ENCODE assay signal across 8 mouse cellular contexts in the genomic region with DNA sequence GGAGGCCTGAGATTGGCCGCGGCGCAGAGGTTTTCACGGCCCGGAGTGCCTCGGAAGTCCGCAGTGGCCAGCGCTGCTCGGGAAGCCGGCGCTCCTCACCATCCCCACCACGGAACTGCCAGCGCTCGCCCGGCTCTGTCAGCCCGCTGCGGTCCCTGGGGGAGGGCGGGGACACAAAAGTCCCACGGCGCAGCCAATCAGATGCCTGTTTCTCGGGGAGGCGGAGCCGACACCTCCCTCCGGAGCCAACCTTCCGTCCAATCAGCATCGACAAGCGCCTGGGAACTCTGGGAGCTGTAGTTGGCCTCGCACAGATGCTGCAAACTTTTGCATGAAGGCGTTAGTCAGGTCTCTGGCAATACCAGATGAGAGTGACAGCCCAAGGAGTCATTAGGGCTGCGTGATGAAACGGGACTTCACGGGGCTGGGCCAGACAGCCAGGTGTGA. TPM values are rescaled to one million over a fixed set of nuclear protein-coding genes. Genes with fewer than 3 reads are reported as not detected.
DNase-seq lines count a peak whose midpoint lies in the region; ATAC-seq and TF ChIP-seq lines count a peak whose summit lies in the region.

A gene (minus strand): TSS at position 150 of the 447 bp plus-strand sequence.

- H3K4me1 ChIP-seq in forebrain, embryonic 10.5 days, result peaks cover 60% of the 10 kb centered on the region
- H3K4me1 ChIP-seq in heart, embryonic 15.5 days (replicated peaks), result peaks cover 31% of the 10 kb centered on the region
- peaks cover 50 to 56% of the 10 kb centered on the region in 2 experiments for H3K4me1 ChIP-seq in liver, embryonic 14.5 days (replicated peaks; ENCODE audit: control insufficient read depth in 2 of 2, insufficient read depth in 2 of 2, low read length in 1 of 2)
- H3K4me1 ChIP-seq in neural tube, embryonic 11.5 days (ENCODE audit: control insufficient read depth, insufficient read depth, low read length), result no peaks in the 10 kb centered on the region
- H3K4me1 ChIP-seq in stomach, postnatal 0 days (replicated peaks; ENCODE audit: control insufficient read depth, insufficient read depth), result 0 out of 2 replicates have a peak, but pooled peaks cover 6% of the 10 kb centered on the region

- H3K4me2 ChIP-seq in heart, embryonic 15.5 days, result peak within 1 kb of the TSS; percentile 89
- H3K4me2 ChIP-seq in liver, embryonic 14.5 days (ENCODE audit: low read depth), result peak within 1 kb of the TSS; percentile 100
- peak within 1 kb of the TSS; percentile 67 for H3K4me2 ChIP-seq in neural tube, embryonic 11.5 days (ENCODE audit: low read depth)
- H3K4me2 ChIP-seq in stomach, postnatal 0 days (replicated peaks; ENCODE audit: low read depth), result peak within 1 kb of the TSS; percentile 64

- under 1% methylated on average over 32 of the region's 32 CpGs for WGBS in forebrain, embryonic 10.5 days
- WGBS in heart, embryonic 15.5 days, result under 1% methylated on average over 32 of the region's 32 CpGs
- WGBS in liver, embryonic 14.5 days (ENCODE audit: insufficient replicate concordance), result under 1% methylated on average over 32 of the region's 32 CpGs
- WGBS in neural tube, embryonic 11.5 days, result 0% methylated on average over 32 of the region's 32 CpGs
- under 1% methylated on average over 31 of the region's 32 CpGs for WGBS in stomach, postnatal 0 days

- peak; percentile 93 to 96 for DNase-seq in CD8-positive naive resting alpha-beta T cell, adult 2 months (ENCODE audit: low read depth in 2 of 2, low spot score in 2 of 2)
- DNase-seq in c-Kit-positive CD71-negative TER-119-negative erythroid progenitor cells, embryonic 14.5 days (ENCODE audit: low read depth), result peak; percentile 98
- peak; percentile 96 for DNase-seq in forebrain, embryonic 10.5 days (ENCODE audit: extremely low spot score, low spot score)
- peak; percentile 98 to 99 for DNase-seq in kidney, postnatal 25 days
- DNase-seq in liver, embryonic 14.5 days (ENCODE audit: low read depth in 3 of 3, low spot score in 3 of 3), result peak; percentile 98 to 99 (median 98)
- DNase-seq in neural tube, embryonic 11.5 days (ENCODE audit: low spot score), result peak; percentile 98
- DNase-seq in stomach, postnatal 0 days (ENCODE audit: low spot score), result peak; percentile 98

- H3K9me3 ChIP-seq in forebrain, embryonic 10.5 days, result no peaks in the 10 kb centered on the region
- no peaks in the 10 kb centered on the region for H3K9me3 ChIP-seq in heart, embryonic 15.5 days (replicated peaks)
- H3K9me3 ChIP-seq in liver, embryonic 14.5 days (ENCODE audit: control insufficient read depth, low read length), result no peaks in the 10 kb centered on the region
- H3K9me3 ChIP-seq in neural tube, embryonic 11.5 days (ENCODE audit: control insufficient read depth, low read length), result no peaks in the 10 kb centered on the region
- no peaks in the 10 kb centered on the region for H3K9me3 ChIP-seq in stomach, postnatal 0 days (ENCODE audit: control insufficient read depth, low read length)

- no peaks in the 10 kb centered on the region for H3K36me3 ChIP-seq in forebrain, embryonic 10.5 days (replicated peaks)
- no peaks in the 10 kb centered on the region for H3K36me3 ChIP-seq in heart, embryonic 15.5 days
- H3K36me3 ChIP-seq in liver, embryonic 14.5 days (replicated peaks; ENCODE audit: control insufficient read depth, insufficient read depth, low read depth), result no peaks in the 10 kb centered on the region
- H3K36me3 ChIP-seq in neural tube, embryonic 11.5 days (ENCODE audit: control insufficient read depth, insufficient read depth, low read length), result no peaks in the 10 kb centered on the region
- no peaks in the 10 kb centered on the region for H3K36me3 ChIP-seq in stomach, postnatal 0 days (ENCODE audit: control insufficient read depth, insufficient read depth, low read length)

- no peak for TF ChIP-seq CTCF in liver, embryonic 14.5 days (IDR thresholded peaks at IDR 0.05; ENCODE audit: low read depth)
- no peak; the same call in 1 of the 2 replicates for TF ChIP-seq CTCF in stomach, postnatal 0 days (IDR thresholded peaks at IDR 0.05; ENCODE audit: low read depth)

- peak within 1 kb of the TSS; percentile 77 for H3K9ac ChIP-seq in heart, embryonic 15.5 days
- peak within 1 kb of the TSS; percentile 93 for H3K9ac ChIP-seq in liver, embryonic 14.5 days (replicated peaks)
- H3K9ac ChIP-seq in neural tube, embryonic 11.5 days (ENCODE audit: low read length), result peak within 1 kb of the TSS; percentile 65
- H3K9ac ChIP-seq in stomach, postnatal 0 days (ENCODE audit: low read length), result peak within 1 kb of the TSS; percentile 76

- H3K4me3 ChIP-seq in forebrain, embryonic 10.5 days, result peak within 1 kb of the TSS; percentile 88
- peak within 1 kb of the TSS; percentile 75 for H3K4me3 ChIP-seq in heart, embryonic 15.5 days
- H3K4me3 ChIP-seq in liver, embryonic 14.5 days (ENCODE audit: insufficient read depth in 1 of 2, low read depth in 2 of 2, low read length in 2 of 2), result peak within 1 kb of the TSS; percentile 75 to 79
- peak within 1 kb of the TSS; percentile 57 for H3K4me3 ChIP-seq in neural tube, embryonic 11.5 days (ENCODE audit: low read depth, low read length)
- peak within 1 kb of the TSS; percentile 92 for H3K4me3 ChIP-seq in stomach, postnatal 0 days (ENCODE audit: low read depth, low read length)

- 0 out of 2 replicates have a peak, but pooled peaks have one; percentile 2 for TF ChIP-seq EP300 in liver, embryonic 14.5 days (IDR thresholded peaks at IDR 0.05; ENCODE audit: low read depth)
- no peak for TF ChIP-seq EP300 in stomach, postnatal 0 days (optimal IDR thresholded peaks at IDR 0.05)

- peaks cover 14% of the 10 kb centered on the region; the same call in 1 of the 2 replicates for H3K27me3 ChIP-seq in forebrain, embryonic 10.5 days (ENCODE audit: poor library complexity, severe bottlenecking)
- no peaks in the 10 kb centered on the region for H3K27me3 ChIP-seq in heart, embryonic 15.5 days
- H3K27me3 ChIP-seq in liver, embryonic 14.5 days (ENCODE audit: control insufficient read depth, insufficient read depth, low read length), result no peaks in the 10 kb centered on the region
- no peaks in the 10 kb centered on the region for H3K27me3 ChIP-seq in neural tube, embryonic 11.5 days (ENCODE audit: control insufficient read depth, insufficient read depth, low read length)
- H3K27me3 ChIP-seq in stomach, postnatal 0 days (ENCODE audit: control insufficient read depth, insufficient read depth, low read length), result no peaks in the 10 kb centered on the region

- peak; percentile 93 for ATAC-seq in heart, embryonic 15.5 days (replicated peaks; ENCODE audit: insufficient number of reproducible peaks, insufficient read depth, low FRiP score, low read depth)
- peak; percentile 91 for ATAC-seq in liver, embryonic 14.5 days (ENCODE audit: insufficient read depth)
- ATAC-seq in neural tube, embryonic 11.5 days (ENCODE audit: insufficient read depth, low FRiP score, low TSS enrichment), result peak; percentile 90
- peak; percentile 92 for ATAC-seq in stomach, postnatal 0 days (ENCODE audit: low FRiP score, low TSS enrichment)

- H3K27ac ChIP-seq in forebrain, embryonic 10.5 days, result peak within 1 kb of the TSS; percentile 88
- peak within 1 kb of the TSS; percentile 81 for H3K27ac ChIP-seq in heart, embryonic 15.5 days
- H3K27ac ChIP-seq in liver, embryonic 14.5 days, result peak within 1 kb of the TSS; percentile 50
- peak within 1 kb of the TSS; percentile 47 for H3K27ac ChIP-seq in neural tube, embryonic 11.5 days (ENCODE audit: low read depth, low read length)
- peak within 1 kb of the TSS; percentile 85 for H3K27ac ChIP-seq in stomach, postnatal 0 days (replicated peaks)

RNA-seq across cellular contexts. Expression of the gene that starts here (rescaled TPM):
- 12.0 and 13.5 TPM in 2 replicates for polyA plus RNA-seq in forebrain, embryonic 10.5 days (2016; fragmentation: Nextera tagmentation; extraction: Ambion mirVana)
- 5.1 and 7.6 TPM in 2 replicates for polyA plus RNA-seq in heart, embryonic 15.5 days (2015; fragmentation: Nextera tagmentation; extraction: Ambion mirVana)
- polyA plus RNA-seq in liver, embryonic 14.5 days (2012; rRNA removed), result 3.4 TPM in 2 replicates
- 3.3 and 4.1 TPM in 2 replicates for polyA plus RNA-seq in liver, embryonic 14.5 days (2014; fragmentation: Nextera tagmentation; extraction: Ambion mirVana)
- 6.1 and 7.0 TPM in 2 replicates for polyA plus RNA-seq in neural tube, embryonic 11.5 days (2014; fragmentation: Nextera tagmentation; extraction: Ambion mirVana)
- 7.6 and 8.2 TPM in 2 replicates for polyA plus RNA-seq in stomach, postnatal 0 days (2015; fragmentation: Nextera tagmentation; extraction: Ambion mirVana)

Comparison
In these comparisons a context has a peak if more than half of its experiments do, and no peak if none do; other contexts are left out.
1. Peak in every context shown above with its lines: DNase-seq, ATAC-seq, H3K4me3 ChIP-seq and H3K27ac ChIP-seq.